Mouse (Mus musculus) embryo, embryonic 9.5 days (tissue): Measurements from ENCODE around the gene Hecw2.

Experiments
- DNase-seq: peaks from one replicate; pipeline ENCODE4 v3.0.0-alpha.2; 2017; ENCODE audit errors: extremely low spot score

The Hecw2 gene

DNA sequence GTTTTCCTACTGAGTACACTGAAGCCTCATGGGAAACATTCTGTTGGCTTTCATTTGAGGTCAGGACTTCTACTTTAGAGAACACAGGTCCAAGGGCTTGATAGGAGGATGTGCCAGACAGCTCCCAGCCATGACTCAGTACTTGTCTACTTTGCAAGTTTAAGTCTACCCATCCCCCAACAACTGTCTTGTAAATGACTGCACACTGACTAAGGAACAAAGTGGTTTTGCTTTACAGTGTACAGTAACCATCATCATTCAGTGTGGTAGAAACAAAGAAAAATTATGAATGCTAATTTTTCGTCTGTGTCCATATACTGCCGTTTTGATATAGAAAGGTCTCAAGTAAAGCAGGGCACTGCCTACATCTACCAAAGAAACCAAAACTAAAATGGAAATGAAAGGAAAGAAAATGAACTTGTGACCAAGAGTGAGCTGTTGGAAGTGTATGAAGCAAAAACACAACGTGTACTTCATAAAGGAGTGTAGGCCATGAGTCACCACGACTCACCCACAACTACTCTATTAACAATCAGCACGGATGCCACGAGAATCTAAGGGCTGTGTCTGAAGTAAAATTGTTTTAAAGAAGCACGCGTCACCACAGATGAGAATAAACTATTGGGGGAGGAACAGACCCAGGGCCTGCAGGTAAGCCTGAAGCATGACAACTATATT lies 356.6 kb downstream of the Hecw2 start:
- DNase-seq: no peak

DNA sequence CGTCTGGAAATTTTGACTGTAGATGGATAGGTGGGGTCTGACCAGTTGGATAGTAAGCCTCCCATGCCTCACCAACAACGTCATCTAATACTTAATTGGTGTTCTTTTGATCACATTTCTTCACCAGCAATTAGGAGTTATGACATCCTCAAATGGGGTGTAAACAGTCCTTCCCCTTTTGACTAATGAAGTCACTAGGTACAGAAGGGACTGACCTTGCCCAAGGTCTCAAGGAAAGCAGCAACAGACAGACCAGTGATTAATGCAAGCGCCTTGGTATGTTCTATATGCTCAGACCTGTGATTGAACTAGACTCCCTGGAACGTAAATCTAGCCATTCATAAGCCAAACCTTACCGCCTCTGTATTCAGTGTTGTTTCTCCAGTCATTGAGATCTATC lies 364.7 kb downstream of the Hecw2 start:
- no peak for DNase-seq

DNA sequence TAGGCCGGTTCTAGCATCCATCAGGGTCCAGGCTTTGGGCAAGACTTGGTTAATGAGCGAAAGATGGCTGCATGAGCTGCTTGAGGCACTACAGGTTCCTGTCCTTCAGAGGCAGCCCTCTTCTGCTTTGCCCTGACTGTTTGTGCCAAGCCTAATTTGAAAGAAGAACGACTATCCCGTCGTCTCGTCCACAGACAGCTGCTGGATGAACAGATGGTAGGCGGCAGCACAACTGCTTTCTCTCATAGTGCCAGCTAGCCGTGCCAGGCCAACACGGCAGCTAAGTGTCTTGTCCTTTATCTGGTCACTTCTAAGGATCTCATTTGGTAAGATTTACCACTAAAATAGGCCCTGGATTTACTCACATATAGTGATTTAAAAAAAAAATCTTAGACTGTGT lies 365.9 kb downstream of the Hecw2 start:
- no peak for DNase-seq

DNA sequence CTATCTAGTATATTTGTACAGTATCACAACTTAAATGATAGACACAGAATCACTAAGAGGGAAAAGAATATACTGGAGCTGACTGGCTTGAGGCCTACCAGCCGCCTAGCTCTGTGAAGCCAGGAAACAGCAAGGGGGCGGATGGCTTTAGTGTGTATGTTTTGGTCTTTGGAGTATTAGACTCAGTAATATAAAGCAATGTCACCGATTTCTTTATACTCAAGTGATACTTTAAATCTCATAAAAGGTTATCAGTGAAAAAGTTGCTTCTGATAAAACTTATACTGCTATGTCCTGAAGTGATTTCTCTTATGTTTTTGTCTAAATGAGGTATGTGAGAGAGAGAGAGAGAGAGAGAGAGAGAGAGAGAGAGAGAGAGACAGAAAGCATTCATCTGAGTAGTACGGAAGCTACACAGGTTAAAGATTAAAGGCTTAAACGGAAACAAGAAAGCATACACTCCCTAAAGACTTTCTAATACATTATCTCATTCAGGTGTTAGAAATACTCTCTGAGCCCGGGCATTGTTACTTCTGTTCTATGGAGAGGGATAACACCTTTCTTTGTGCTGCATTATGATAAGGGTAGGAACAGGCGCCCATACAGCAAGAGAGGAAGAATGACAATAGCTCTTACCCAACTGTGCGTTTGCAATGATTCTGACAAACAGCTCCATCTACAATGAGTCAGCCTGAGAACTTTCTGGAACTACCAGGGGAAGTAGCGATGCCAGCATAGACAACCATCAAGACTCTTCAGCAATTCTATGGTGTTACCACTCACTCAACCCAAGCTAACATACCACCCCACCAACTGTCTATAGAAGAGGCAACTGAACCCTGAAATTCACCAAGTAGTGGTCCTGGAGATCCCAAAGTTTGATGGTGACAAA lies 370.3 kb downstream of the Hecw2 start:
- no peak for DNase-seq

DNA sequence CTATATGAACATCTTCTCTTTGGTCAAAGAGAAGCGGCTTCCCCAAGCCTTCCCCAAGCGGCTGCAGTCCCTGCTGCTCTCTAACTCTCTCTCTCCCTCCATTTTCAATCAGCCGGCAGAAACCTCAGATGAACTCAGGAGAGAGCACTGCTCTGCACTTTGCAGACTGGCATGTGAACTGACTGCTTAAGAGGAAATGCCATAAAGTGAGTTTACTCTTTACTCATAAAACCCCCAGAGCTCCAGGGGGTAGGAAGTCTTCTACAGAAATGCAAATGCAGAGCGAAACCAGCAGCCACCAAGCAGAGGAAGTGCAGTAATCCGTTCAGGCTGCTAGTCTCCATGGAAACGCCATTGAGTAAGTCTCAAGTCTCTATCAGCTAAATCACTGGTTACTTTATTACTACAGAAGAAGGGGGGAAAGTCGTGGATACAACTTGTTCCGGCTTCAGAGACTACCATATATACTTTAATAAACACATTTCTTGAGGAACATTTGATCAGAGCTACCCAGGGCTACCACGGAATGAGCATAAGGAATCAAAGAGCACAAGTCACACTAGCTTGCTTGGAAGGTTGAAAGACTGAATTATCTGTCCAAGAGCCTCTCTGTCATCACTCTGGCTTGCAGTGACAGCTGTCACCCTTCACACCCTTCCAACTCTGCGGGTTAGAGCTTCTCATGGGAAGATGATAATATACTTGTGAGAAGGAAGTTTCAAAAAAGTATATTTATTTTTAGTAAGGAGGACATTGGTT lies 371.1 kb downstream of the Hecw2 start:
- DNase-seq: peak; percentile 62

DNA sequence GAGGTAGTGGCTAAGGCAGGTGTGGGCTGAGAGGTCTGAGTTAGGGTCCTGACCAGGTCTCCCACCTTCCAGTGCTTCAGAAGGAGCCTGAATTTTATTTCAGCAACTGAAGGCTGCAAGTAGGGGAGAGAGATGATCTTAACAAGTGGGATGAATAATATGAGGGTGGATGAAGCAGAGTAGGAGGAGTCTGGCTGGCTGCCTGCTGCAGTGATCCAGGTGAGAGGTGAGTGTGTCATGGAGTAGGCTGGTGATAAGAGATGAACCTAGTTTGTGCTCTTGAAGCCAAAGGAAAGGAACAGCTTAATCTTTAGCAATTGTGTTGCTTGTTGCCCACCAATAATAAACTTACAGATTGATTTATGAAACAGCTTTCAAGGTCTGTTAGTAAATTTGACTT lies 373.0 kb downstream of the Hecw2 start:
- DNase-seq: no peak

DNA sequence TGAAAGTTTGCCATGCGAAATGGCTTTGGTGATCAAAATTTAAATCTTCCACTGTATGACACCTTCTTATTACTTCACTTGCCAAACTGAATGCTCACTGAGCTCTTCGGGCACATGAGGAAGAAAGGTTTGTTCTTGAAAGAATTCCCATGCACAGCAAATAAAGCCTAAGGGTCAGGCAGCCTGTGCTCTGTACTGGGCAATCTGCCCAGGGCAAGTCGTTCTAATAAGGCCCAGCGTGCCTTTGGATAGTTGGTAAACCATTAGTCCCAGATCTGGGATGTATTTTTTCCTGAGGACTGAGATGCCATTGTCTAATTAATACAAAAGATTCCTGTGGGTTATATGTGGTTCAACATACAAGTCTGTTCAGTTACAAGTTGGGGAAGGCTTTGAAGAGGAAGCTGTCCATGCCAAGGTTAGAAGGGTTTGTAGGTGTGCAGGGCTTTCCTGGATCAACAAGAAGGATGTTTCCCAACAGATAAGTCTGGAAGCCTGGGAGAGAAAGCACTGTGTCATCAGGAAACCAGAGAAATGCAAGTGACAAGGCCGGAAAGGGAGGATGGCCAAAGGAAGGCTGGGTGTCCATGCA lies 374.8 kb downstream of the Hecw2 start:
- no peak for DNase-seq

DNA sequence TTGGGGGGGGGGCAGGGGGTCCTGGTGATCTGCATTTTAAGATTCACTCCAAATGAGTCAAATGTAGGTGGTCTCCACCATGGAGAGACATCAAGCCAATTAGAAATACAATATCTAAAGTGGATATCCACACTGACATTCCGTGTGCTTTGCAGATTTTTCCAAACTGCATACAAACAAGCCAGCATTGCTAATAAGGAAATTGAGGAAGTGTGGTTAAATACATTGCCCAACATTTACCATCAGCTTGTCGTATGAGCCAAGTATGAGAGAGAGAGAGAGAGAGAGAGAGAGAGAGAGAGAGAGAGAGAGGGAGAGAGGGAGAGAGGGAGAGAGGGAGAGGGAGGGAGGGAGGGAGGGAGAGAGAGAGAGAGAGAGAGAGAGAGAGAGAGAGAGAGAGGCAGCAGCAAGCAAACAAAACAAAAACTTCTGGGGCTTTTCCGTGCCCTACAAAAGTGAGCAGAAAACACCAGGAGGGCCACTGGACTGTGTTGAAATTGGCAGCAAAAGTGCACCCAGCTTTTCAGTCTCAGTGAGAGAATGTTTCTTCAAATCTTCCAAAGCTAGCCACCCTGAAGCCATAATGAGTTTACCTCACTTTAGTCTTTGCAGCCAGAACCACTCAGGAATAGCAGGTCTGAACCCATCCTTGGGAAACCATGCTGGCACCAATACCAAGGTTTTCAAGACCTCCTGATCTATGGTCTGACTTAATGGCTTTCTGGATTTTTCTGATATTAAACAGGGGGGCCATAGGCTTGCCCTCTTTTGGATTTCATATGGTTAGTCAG lies 376.7 kb downstream of the Hecw2 start:
- no peak for DNase-seq

DNA sequence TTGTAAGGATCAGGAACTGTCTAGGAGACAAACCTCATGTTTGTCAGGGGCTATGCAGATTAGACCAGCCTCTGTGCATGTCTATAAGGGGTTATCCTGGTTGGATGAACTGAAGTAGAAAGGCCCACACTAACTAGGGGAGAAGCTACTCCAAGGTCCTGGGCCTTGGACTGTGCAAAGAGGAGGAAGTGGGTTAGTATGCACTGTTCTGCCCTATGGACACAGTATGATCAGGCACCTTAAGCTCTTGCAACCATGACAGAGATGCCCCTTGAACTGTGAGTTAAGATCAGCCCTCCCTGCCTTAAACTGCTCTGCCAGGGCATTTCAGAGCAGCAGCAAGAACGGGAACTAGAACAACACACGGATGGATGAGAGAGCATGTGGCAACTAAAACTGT lies 378.6 kb downstream of the Hecw2 start:
- DNase-seq: no peak

DNA sequence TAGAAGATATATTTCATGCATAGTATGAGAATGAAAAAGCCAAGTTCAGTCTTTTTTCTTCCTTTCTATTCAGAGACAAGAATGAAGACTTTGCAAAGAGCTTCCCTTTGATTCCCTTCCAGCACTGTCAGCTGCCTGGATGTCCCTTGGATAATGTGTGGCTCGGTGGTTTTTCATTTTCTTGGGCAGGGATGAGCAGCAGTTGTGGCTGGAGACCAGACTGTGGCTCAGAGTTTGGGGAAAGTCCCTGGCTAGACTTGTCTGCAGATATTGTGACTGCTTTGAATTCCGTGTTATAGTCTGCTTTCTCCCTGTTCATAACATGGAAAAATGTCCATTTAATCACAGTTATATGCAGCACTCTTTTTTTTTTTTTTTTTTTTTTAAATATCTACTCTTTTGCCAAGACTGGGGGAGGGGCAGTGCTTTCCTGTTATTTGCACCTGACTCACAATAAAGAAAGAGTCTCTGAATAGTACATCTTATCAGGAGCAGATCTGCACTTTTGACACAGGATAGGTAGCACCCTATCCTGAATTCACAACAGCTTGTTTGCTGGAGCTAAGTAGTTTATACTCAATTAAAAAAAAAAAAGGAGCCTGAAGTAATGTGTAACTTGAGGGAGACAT lies 380.8 kb downstream of the Hecw2 start:
- DNase-seq: no peak

DNA sequence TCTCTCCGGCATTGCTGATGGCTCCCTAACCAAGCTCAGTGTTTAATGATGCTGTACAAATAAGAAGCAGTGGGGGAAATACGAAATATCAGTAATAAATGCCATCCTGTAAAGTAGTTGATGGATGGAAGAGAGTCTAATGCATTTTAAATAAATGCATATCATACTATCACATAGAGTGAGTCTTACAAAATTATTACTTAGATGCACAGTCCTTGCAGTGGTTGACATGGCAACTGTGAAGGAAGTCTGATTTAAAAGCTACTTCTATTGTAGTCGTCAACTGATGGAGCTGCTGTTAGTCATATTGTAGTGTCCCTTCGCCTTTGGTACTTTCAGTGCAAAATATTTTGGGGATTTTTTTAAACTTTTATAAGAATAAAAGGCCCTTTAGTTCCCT lies 383.0 kb downstream of the Hecw2 start:
- no peak for DNase-seq

DNA sequence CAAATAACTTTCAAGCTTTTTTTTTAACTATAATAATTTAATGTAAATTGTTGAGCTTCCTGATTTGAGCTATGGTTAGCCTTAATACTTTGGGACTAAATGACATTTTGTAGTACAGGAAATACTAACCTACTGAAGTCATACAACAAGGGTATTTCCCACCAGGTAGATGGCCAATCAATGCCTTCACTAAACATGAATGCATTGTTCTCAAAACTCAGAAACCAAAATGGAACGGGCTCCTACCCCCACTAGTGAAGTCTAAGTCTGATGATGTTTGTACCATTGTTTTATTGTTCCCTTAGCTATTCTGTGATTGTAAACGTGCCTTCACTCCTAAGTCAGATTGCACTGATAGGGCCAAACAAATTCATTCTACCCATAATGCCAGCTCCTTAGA lies 386.7 kb downstream of the Hecw2 start:
- DNase-seq: no peak

DNA sequence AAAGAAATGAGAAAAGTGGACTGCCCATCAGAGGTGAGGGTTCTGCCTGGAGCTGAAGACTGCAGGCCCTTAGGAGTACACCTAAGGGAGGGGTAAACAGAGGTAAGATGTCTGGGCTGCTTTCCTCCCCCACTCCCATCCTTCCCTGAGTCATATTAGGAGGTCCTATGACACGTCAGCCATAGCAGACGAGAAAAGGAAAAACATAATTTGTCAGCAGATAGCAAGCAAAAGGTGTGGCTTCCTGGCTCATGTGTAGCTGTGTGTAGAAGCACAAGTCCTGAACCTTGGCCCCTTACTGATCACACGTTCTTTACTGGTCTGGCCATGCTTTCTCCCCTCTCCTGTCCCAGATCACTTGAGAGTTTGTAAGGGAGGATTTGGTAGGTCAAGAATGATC lies 397.2 kb downstream of the Hecw2 start:
- no peak for DNase-seq

DNA sequence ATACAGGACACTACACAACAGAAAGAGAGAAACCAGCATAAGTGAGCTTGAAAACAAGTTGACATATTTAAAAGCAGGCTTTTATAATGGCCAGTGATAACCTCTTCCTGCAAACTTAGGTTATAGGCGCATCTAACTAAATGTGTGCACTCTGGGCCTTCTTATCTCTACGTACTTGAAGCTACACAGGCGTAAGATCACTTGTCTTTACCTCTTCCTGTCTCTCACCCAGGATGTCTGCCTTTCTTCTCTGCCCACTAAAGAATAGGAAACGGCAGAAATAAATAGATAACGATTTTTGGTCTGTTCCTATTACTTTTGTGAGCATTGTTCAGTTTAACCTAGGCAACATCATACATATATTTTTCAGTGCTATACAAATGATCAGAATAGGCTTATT lies 397.9 kb downstream of the Hecw2 start:
- DNase-seq: no peak

DNA sequence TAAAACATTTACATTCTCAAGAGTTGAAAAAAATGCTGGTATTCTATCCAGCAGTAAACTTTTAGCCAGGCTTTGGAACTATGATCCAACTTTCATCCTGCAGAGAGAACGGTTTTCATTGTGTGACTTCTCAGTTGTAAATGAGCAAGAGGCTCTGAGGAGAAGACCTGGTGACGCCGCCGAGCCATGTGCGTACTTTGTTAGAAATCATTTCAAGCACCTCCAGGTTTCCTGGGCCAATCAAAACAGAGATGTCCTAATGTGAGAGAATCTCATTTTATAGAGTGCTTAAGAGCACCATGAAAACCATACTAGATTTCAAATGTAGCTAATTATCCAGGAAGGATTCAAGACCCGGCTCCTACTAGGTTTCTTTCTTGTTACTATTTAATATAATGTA lies 398.7 kb downstream of the Hecw2 start:
- DNase-seq: no peak

DNA sequence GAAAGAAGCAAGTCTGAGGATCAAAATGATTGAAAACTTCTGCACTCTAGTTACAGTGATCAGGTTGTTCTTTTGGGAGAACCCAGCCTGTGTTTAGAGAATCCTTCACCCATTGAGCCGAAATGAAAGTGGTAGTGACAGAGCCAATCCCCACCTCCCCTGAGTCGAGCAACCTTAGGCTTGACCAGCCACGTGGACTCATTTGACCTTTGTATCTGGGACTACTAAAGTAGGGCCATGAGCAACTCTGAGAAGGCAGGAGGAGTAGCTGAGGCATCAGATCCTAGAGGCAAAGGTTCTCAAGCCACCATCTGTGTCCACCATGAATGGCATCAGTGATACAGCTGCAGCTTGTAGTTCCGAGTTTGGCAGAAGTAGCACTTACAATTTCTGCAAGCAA lies 399.4 kb downstream of the Hecw2 start:
- no peak for DNase-seq

DNA sequence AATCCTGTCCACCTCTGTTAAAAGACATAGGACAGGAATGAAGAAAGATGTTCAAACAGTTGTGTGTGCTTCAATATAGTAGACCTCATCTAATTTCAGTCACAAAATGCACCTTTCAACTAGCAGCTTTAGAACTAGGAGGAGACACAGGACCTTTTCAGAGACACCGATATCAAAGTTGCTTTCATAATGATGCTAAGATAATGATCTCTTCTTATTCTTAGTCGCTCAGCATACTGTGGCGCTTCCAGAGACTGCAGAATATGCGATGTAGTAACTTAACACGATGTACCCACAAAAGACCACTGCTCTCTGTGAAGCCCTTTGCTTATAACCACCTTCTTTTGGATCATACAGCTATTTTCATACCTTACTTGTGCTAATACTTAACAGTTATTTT lies 399.9 kb downstream of the Hecw2 start:
- no peak for DNase-seq

DNA sequence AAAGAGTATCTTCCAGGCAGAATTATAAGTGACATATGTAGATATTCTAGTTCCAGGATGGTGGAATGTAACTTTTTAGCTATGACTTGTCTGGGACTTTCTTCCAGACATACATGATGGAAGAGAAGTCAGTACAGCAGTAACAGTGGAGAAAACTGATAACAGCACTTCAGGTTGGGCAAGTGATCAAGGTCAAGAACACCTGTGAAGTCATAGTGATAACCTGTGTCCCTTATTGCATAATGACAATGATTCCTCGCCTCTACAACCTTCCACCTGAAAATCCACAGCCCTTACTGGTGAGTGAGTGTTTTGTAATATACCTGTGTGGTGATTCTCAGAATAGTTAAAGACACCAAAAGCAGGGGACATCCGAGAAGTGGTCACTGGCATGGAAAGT lies 400.7 kb downstream of the Hecw2 start:
- DNase-seq: no peak

DNA sequence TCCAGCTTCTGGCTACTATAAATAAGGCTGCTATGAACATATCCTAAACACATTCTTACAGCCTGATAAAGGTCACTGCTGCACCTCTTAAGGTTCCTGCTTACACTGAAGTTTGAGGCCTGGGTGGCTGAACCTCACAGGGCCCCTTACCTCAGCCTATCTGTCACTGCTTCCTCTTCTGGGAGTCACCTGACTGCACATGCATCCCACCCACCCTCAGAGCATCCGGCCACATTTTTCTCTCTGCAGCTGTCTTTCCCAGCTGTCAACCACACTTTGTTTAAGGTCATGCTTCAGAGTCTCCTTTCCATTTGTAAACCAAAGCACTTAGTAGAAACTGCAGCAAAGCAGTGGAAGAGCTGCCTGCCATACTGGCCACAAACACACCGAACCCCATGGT lies 403.6 kb downstream of the Hecw2 start:
- no peak for DNase-seq

DNA sequence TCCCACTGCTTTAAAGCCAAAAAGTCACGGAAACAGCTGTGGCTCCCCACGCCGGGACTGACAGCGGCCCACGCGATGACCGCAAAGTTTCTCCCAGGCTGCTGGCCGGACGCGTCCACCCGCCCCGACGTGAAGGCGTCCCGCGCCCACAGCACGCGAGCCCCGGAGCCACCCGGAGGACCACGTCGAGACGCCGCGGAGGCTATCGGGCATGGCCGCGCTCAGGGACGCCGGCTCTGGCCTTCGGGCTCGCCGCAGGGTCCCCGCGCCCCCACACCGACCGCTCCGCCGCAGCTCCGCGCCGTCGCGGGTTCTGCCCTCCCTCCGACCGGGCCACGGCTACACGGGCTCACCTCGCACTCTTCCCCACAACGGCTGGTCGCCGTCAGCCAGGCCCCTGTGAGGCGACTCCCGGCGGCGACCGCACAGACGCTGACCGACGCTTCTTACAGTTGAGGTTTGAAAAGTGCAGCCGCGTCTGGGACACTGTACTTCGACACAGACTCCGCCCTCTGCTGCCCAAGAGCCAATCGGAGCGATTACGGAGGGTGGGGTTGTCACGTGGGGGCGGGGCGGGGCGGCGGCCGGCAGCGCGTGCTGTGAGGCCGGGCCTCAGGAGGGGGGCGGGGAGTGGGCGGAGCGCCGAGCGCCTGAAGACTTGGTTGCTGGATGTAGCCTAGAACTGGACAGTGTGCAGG lies 410.1 kb downstream of the Hecw2 start, which contains the start of gene Stk17b:
Gene Stk17b (minus strand): TSS at position 504 of the 698 bp plus-strand sequence.
- DNase-seq: peak; percentile 94
